Comparison of ENCODE assay signal across 10 mouse cellular contexts in genomic region chr2:14229149-14229548, GRCm38 (mm10). TPM values are rescaled to one million over a fixed set of nuclear protein-coding genes. Genes with fewer than 3 reads are reported as not detected.
DNase-seq lines count a peak whose midpoint lies in the region; ATAC-seq and TF ChIP-seq lines count a peak whose summit lies in the region.
"Had no signal": no experiment of that assay in that cellular context is flagged by ENCODE, and none has a peak within 500 bp of the region (broad histone marks: within the 10 kb centered on the region; RNA-seq: fewer than 3 reads in every experiment).

Mrc1 (plus strand) TSS chr2:14229392.

- TF ChIP-seq POLR2A in testis, adult 2 months (IDR thresholded peaks at IDR 0.05; ENCODE audit: control insufficient read depth, low read depth, low read length) = 0 out of 2 replicates have a peak, but pooled peaks have one; percentile 10

- H3K4me1 ChIP-seq in testis, adult 2 months (ENCODE audit: control insufficient read depth, insufficient read depth, low read length) = 0 out of 2 replicates have a peak, but pooled peaks cover 2% of the 10 kb centered on the region
- no peaks in the 10 kb centered on the region for H3K4me1 ChIP-seq in embryonic facial prominence, embryonic 15.5 days
- H3K4me1 ChIP-seq in stomach, embryonic 16.5 days (ENCODE audit: control insufficient read depth, insufficient read depth, low read length) = no peaks in the 10 kb centered on the region
- H3K4me1 ChIP-seq: embryonic facial prominence, embryonic 13.5 days had no signal

- no peaks in the 10 kb centered on the region for H3K9me3 ChIP-seq in embryonic facial prominence, embryonic 15.5 days (replicated peaks)
- H3K9me3 ChIP-seq in stomach, embryonic 16.5 days (replicated peaks; ENCODE audit: control insufficient read depth, low read length) = no peaks in the 10 kb centered on the region
- H3K9me3 ChIP-seq: embryonic facial prominence, embryonic 13.5 days had no signal

- DNase-seq in testis, postnatal 10 days (ENCODE audit: low spot score) = no peak
- DNase-seq in heart, postnatal 10 days = no peak
- DNase-seq in cerebellum, postnatal 36 days = no peak
- DNase-seq in cerebellum, adult 9-11 months = no peak
- DNase-seq: kidney, adult 18-20 months; thymus, postnatal 36 days had no signal

- TF ChIP-seq CTCF in testis, adult 2 months (IDR thresholded peaks at IDR 0.05; ENCODE audit: control insufficient read depth, insufficient read depth, insufficient replicate concordance, low read depth, low read length) = no peak

- peak within 1 kb of the TSS; percentile 58 for H3K4me3 ChIP-seq in testis, adult 2 months (ENCODE audit: control insufficient read depth, low read depth, low read length)
- no peak within 1 kb of the TSS for H3K4me3 ChIP-seq in embryonic facial prominence, embryonic 15.5 days (replicated peaks)
- no peak within 1 kb of the TSS for H3K4me3 ChIP-seq in stomach, embryonic 16.5 days (replicated peaks; ENCODE audit: low read length)
- H3K4me3 ChIP-seq: embryonic facial prominence, embryonic 13.5 days had no signal

- 48% methylated on average over 3 of the region's 3 CpGs for WGBS in embryonic facial prominence, embryonic 15.5 days
- WGBS in stomach, embryonic 16.5 days = 54% methylated on average over 3 of the region's 3 CpGs

- no peaks in the 10 kb centered on the region for H3K36me3 ChIP-seq in testis, adult 2 months (ENCODE audit: control insufficient read depth, insufficient read depth, low read length)
- no peaks in the 10 kb centered on the region for H3K36me3 ChIP-seq in embryonic facial prominence, embryonic 15.5 days
- H3K36me3 ChIP-seq in stomach, embryonic 16.5 days (ENCODE audit: control insufficient read depth, insufficient read depth, low read length) = no peaks in the 10 kb centered on the region
- H3K36me3 ChIP-seq: embryonic facial prominence, embryonic 13.5 days had no signal

- no peak within 1 kb of the TSS for H3K4me2 ChIP-seq in embryonic facial prominence, embryonic 15.5 days (replicated peaks)
- H3K4me2 ChIP-seq in stomach, embryonic 16.5 days (ENCODE audit: low read depth, low read length) = no peak within 1 kb of the TSS
- H3K4me2 ChIP-seq: embryonic facial prominence, embryonic 13.5 days had no signal

- H3K9ac ChIP-seq in embryonic facial prominence, embryonic 15.5 days = no peak within 1 kb of the TSS
- no peak within 1 kb of the TSS for H3K9ac ChIP-seq in stomach, embryonic 16.5 days (ENCODE audit: low read length)
- H3K9ac ChIP-seq: embryonic facial prominence, embryonic 13.5 days had no signal

- intact Hi-C loops in heart, postnatal 10 days (cut with DNase I) = loop anchor here (5.0 kb wide), 1 partner anchor 62 kb away; no protein-coding TSS in a partner anchor

- H3K27ac ChIP-seq in testis, adult 2 months (ENCODE audit: control insufficient read depth, insufficient read depth, low read depth, low read length) = peak within 1 kb of the TSS; percentile 52
- no peak within 1 kb of the TSS for H3K27ac ChIP-seq in embryonic facial prominence, embryonic 15.5 days (replicated peaks)
- no peak within 1 kb of the TSS for H3K27ac ChIP-seq in stomach, embryonic 16.5 days (ENCODE audit: low read length)
- H3K27ac ChIP-seq: embryonic facial prominence, embryonic 13.5 days had no signal

- no peaks in the 10 kb centered on the region for H3K27me3 ChIP-seq in testis, adult 2 months (ENCODE audit: control insufficient read depth, insufficient read depth, low read length)
- H3K27me3 ChIP-seq in embryonic facial prominence, embryonic 15.5 days = no peaks in the 10 kb centered on the region
- H3K27me3 ChIP-seq in stomach, embryonic 16.5 days (ENCODE audit: control insufficient read depth, insufficient read depth, low read length) = no peaks in the 10 kb centered on the region
- H3K27me3 ChIP-seq: embryonic facial prominence, embryonic 13.5 days had no signal

- no peak for ATAC-seq in embryonic facial prominence, embryonic 15.5 days (ENCODE audit: insufficient number of reproducible peaks, low FRiP score, low TSS enrichment, low read depth)
- ATAC-seq in stomach, embryonic 16.5 days (ENCODE audit: insufficient read depth, low FRiP score) = no peak

RNA-seq across cellular contexts. Expression of gene Mrc1, which starts in this region (rescaled TPM):
- 3.1 and 5.1 TPM in 2 replicates for polyA plus RNA-seq in testis, adult 2 months (2012; rRNA removed)
- polyA plus RNA-seq in embryonic facial prominence, embryonic 15.5 days (2015; fragmentation: Nextera tagmentation; extraction: Ambion mirVana) = 13.5 and 14.2 TPM in 2 replicates
- 10 to 100 TPM; 15.8 to 19.7 TPM for total RNA-seq in heart, postnatal 10 days (2021)
- polyA plus RNA-seq in stomach, embryonic 16.5 days (2015; fragmentation: Nextera tagmentation; extraction: Ambion mirVana) = 12.6 and 12.7 TPM in 2 replicates
